Mouse (Mus musculus) cortical plate, adult 2 months (tissue): ENCODE measurements around the gene Ccnd3. TPM values are rescaled to one million over a fixed set of nuclear protein-coding genes. Genes with fewer than 3 reads are reported as not detected.

Experiments used
- H3K27ac ChIP-seq: fragments of 200-500 bp; 2 replicates; pipeline ENCODE4 v1.5.1; 2012; ENCODE audit warnings: low read length, control low read depth, inconsistent platforms; ENCODE audit not compliant: insufficient read depth
- H3K4me1 ChIP-seq: fragments of 200-500 bp; 2 replicates; pipeline ENCODE4 v1.6.1; 2011; ENCODE audit warnings: low read length; ENCODE audit not compliant: control insufficient read depth, insufficient read depth
- H3K4me3 ChIP-seq: fragments of 200-500 bp; 2 replicates; pipeline ENCODE4 v1.5.1; 2011; ENCODE audit warnings: mild to moderate bottlenecking, low read length, control low read depth; ENCODE audit not compliant: insufficient read depth
- CTCF ChIP-seq: fragments of 200-500 bp; IDR thresholded peaks from 2 replicates; pipeline ENCODE4 v1.5.1; 2011; ENCODE audit warnings: mild to moderate bottlenecking, control low read depth, low read length; ENCODE audit not compliant: insufficient read depth; ENCODE audit errors: extremely low read depth
- POLR2A ChIP-seq: fragments of 200-500 bp; IDR thresholded peaks from 2 replicates; pipeline ENCODE4 v1.6.1; 2011; ENCODE audit warnings: mild to moderate bottlenecking, low read length, control low read depth; ENCODE audit not compliant: insufficient read depth; ENCODE audit errors: extremely low read depth
- polyA plus RNA-seq: library from polyadenylated mRNA; depleted of rRNA; stranded (reverse); fragments of >200 nt; gene quantifications from 2 replicates; pipeline ENCODE4 v1.2.3, GENCODE M21; 2012

Gene Ccnd3
- polyA plus RNA-seq, 1 experiment, result 31.3 TPM

- no peak for TF ChIP-seq POLR2A
- TF ChIP-seq CTCF, result no peak
- no peak overlapping the region for H3K4me3 ChIP-seq
- H3K27ac ChIP-seq, result no peak overlapping the region
- no peaks in the 10 kb centered on the region for H3K4me1 ChIP-seq
Observed at GRCm38 (mm10) chr17:47601389-47601755, 96.5 kb downstream of the Ccnd3 start.

DNA sequence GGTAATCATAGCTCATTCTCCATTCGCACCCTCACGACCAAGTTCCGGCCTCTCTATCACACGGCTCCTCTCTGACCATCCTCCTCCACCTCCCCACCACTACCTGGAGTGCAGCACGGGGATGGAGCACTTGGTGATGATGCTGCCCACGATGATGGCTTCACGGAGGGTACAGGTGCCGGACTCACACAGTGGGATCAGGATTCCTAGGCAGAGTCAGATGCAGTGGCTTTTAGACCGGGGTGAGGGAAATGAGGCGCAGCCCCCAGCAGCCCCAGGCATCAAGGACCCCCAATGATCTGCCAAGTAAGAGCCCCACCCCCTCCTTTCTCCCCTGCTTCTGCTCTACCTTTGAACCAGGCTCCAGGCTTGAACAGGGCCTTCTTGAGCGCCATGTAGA, 97.4 kb downstream of the Ccnd3 start:
- TF ChIP-seq CTCF (no peak), POLR2A (no peak)
- H3K4me3 ChIP-seq, result no peak overlapping the region
- no peaks in the 10 kb centered on the region for H3K4me1 ChIP-seq
- H3K27ac ChIP-seq, result no peak overlapping the region

- 0 out of 2 replicates have a peak, but pooled peaks have one; percentile 10 for TF ChIP-seq CTCF
- TF ChIP-seq POLR2A, result no peak
- H3K27ac ChIP-seq, result no peak overlapping the region
- H3K4me1 ChIP-seq, result no peaks in the 10 kb centered on the region; the same call in 1 of the 2 replicates
- no peak overlapping the region for H3K4me3 ChIP-seq
Observed at GRCm38 (mm10) chr17:47606220-47606619, 101.4 kb downstream of the Ccnd3 start.

DNA sequence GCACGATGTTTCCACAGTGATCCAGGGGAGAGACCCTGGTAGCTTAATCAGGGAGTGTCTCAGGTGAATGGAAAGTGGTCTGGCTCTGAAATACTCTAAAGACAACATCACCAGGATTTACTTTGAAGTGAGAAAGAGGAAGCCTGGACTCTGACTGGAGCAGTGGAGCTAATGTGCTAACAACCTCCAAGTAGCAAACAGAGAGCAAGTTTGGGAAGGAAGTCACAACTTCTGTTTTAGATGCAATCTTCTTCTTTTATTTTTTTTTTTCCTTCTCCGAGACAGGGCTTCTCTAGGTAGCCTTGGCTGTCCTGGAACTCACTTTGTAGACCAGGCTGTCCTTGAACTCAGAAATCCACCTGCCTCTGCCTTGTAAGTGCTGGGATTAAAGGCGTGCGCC, 104.3 kb downstream of the Ccnd3 start:
- Histone ChIP-seq H3K4me3 (no peak overlapping the region), H3K27ac (no peak overlapping the region), H3K4me1 (peaks cover 5% of the 10 kb centered on the region)
- TF ChIP-seq POLR2A (no peak), CTCF (no peak)

DNA sequence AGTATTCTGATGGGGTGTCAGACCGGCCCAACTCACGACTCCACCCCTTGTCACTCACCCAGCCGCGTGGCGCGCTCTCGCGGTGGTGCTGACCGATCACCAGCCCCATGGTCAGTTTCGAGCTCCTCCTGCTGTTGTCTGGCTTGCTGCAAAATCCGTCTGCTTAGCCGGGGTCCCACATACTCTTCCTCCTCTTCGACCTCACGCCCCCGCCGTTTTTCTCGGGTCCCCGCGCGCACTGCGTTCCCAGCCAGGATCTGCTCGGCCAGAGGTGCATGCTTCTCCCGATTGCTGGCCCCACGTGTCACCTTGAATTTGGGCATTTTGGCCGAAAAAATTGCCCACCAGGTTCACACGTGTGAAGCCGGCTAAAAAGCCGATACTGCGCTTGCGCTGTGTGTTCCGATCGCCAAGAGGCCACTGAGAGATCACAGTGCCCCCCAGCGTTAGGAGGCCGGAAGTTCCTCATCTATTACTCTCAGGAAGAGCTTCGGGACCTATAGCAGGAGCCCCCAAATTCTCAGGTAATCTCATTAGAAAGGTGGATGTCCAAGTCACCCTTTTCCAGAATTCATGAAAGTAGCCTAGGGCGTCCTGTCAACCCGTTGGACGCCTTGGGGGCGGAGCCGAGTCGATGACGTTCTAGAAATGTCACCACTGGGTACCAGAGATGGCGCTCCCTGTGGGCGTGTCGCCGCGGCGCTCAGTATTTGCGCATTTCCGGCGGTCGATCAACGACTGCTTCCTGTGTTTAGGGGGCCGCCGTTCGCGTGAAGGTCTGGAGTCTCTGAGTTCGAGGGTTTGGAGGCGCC, 106.2 kb downstream of the Ccnd3 start, which contains the start of the genes Bysl, Med20 and Gm20517:
Bysl (minus strand) TSS at position 644 of the 812 bp plus-strand sequence.
Med20 (plus strand) TSS at position 734 of the 812 bp plus-strand sequence.
Gm20517 (plus strand) TSS at position 741 of the 812 bp plus-strand sequence.
- Histone ChIP-seq H3K27ac (peak within 1 kb of the TSS; percentile 90), H3K4me1 (peaks cover 5% of the 10 kb centered on the region), H3K4me3 (peak within 1 kb of the TSS; percentile 75)
- TF ChIP-seq CTCF (peak; percentile 85), POLR2A (peak; percentile 80)

DNA sequence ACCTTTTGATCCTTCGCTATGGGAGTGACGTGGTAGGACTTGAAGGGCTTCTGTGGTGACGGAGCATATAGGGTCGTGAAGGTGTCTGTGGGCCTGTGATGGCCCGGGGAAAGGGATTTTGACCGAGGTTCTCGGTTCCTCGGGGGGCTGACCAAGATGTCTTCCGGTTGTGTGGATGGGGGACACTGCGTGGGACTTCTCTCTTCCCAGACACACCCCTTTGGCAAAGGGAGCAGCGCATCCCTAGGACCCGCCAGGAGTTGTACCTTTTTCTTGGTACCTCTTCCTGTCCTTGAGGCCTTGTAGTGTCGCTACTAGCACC, 106.8 kb downstream of the Ccnd3 start:
- Histone ChIP-seq H3K4me1 (peaks cover 5% of the 10 kb centered on the region), H3K4me3 (peak overlapping the region; percentile 75), H3K27ac (no peak overlapping the region)
- TF ChIP-seq CTCF (no peak), POLR2A (no peak)

GRCm38 (mm10) chr17:47614018-47614417, 109.2 kb downstream of the Ccnd3 start:
- Histone ChIP-seq H3K4me3 (no peak overlapping the region), H3K4me1 (peaks cover 5% of the 10 kb centered on the region), H3K27ac (no peak overlapping the region)
- peak; percentile 59 for TF ChIP-seq CTCF
- no peak for TF ChIP-seq POLR2A

- H3K4me3 ChIP-seq, result no peak overlapping the region
- H3K4me1 ChIP-seq, result peaks cover 5% of the 10 kb centered on the region
- TF ChIP-seq CTCF, result no peak
- no peak for TF ChIP-seq POLR2A
- no peak overlapping the region for H3K27ac ChIP-seq
Observed at GRCm38 (mm10) chr17:47616119-47616518, 111.3 kb downstream of the Ccnd3 start.

GRCm38 (mm10) chr17:47616652-47617051, 111.8 kb downstream of the Ccnd3 start:
- peaks cover 5% of the 10 kb centered on the region for H3K4me1 ChIP-seq
- no peak for TF ChIP-seq POLR2A
- no peak for TF ChIP-seq CTCF
- H3K4me3 ChIP-seq, result no peak overlapping the region
- no peak overlapping the region for H3K27ac ChIP-seq

GRCm38 (mm10) chr17:47617605-47618307, 112.9 kb downstream of the Ccnd3 start:
- H3K4me1 ChIP-seq, result peaks cover under 1% of the 10 kb centered on the region
- TF ChIP-seq CTCF (no peak), POLR2A (no peak)
- no peak overlapping the region for H3K27ac ChIP-seq
- no peak overlapping the region for H3K4me3 ChIP-seq
